Mouse (Mus musculus): Measurements from ENCODE around the gene Rexo2. TPM values are rescaled to one million over a fixed set of nuclear protein-coding genes. Genes with fewer than 3 reads are reported as not detected.
"Not testable (repeated sequence)": the region's sequence is repeated elsewhere in the genome, so short reads cannot be mapped to it uniquely, and the experiment has no call there.

The Rexo2 gene
- polyA plus RNA-seq, 1 experiment: 80.3 TPM

DNA sequence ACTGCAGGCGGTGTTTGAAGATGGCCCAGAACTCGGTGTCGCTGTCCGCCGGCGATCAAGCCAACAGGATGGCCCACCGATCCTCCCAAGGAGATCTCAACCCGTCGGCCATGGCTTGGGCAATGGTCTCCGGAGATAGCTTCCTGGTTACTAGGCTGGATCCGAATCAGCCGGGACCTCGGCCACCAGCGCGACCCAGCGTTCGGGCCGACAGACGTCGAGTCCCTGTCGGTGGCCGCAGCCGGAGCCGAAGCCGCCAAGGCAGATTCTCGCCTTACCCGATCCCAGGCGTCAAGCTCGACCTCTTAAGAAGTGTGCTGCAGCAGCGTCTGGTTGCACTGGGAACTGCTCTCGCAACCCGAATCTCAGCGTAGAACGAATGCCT lies 15.1 kb upstream of the Rexo2 start:
- DNase-seq (ENCODE audit: low read depth): no peak

DNA sequence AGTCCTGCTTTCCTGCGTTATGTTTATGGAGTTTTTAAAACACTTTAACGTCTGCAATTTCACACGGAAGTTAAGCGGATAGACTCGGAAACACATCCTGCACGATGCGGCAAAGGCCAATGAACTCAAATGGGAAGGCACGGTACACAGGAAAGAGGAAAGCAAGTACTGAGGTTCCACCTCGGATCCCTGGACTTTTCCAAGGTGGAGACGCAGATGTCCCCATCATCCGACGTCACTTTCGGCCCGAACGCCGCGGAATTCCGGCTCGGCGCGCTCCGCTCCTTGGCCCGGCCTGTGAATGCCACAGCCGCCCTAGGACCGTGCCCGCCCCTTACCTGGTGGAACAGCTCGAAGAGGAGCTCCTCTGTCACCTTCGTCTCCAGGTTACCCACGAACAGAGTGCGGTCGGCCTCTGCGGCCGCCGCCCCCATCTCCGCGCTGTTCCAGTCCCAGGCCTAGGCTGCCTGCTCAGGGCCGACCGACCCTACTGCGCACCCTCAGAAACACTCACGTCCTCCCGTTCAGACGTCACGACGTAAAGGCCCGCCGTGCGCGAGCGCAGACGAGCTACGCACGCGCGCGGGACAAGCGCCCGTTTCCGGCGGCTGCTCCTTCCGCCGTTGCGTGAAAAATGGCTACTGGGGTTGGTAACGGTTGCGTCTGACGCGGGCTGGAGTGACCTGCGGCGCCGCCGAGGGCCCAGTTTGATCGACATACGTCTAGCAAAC lies 14.6 kb upstream of the Rexo2 start, which contains the start of the genes Rbm7 and Gm5617:
TSS of gene Rbm7 (minus strand) at position 483 of the 731 bp plus-strand sequence.
TSS of gene Gm5617 (plus strand) at position 626 of the 731 bp plus-strand sequence.
- DNase-seq (ENCODE audit: low read depth): peak; percentile 99
- TF ChIP-seq CTCF (IDR thresholded peaks at IDR 0.05; ENCODE audit: borderline replicate concordance, extremely low read depth, insufficient read depth, insufficient read length) (no peak), POLR2A (IDR thresholded peaks at IDR 0.05; ENCODE audit: borderline replicate concordance, extremely low read depth, insufficient read depth, insufficient read length, poor library complexity, severe bottlenecking) (peak; percentile 69; the same call in 1 of the 2 replicates)

More for the DNA sequence above, 15.1 kb upstream of the Rexo2 start:
- no peak for TF ChIP-seq CTCF (IDR thresholded peaks at IDR 0.05; ENCODE audit: borderline replicate concordance, extremely low read depth, insufficient read depth, insufficient read length)

DNA sequence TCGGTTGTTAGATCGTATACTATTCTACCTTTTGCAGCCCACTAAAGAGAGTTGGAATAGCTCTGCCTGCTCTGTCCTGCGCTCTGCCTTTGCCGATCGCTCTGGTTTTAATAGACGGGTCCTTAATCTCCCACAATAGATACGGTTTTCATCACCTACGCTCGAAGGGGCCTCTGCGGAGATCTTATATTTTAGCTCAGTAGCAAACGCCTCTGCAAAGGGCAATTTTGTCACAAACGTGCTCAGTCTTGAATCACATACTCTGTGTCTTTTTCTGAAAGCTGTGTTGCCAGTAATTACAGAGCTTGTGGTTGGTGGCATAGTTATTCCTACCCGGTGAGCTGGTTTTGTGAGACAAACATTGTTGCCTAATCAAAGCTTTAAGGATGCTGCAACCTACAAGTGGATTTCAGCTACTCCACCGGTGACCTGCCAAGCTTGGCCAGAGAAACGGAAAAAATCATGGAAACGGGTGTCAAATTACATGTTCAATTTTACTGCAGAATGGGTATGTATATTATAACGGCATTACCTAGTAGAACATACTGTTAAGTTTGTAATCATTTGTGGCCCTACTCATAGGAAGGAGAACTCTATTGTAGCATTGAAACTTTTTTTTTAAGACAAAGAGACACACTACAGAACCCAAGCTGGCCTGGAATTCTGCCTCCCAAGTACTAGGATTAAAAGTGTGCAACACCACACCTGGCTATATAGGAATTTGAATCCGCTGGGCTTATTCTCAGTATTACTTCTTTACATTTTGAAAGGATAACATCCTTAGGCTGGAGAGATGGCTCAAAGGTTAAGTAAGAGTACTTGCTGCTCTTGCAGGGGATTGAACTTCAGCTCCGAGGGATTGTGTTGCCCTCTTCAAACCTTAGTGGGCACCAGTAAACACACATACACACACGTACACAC lies 1.1 kb upstream of the Rexo2 start:
- no peak for DNase-seq (ENCODE audit: low read depth)
- TF ChIP-seq CTCF (IDR thresholded peaks at IDR 0.05; ENCODE audit: borderline replicate concordance, extremely low read depth, insufficient read depth, insufficient read length) (no peak), POLR2A (IDR thresholded peaks at IDR 0.05; ENCODE audit: borderline replicate concordance, extremely low read depth, insufficient read depth, insufficient read length, poor library complexity, severe bottlenecking) (no peak)

DNA sequence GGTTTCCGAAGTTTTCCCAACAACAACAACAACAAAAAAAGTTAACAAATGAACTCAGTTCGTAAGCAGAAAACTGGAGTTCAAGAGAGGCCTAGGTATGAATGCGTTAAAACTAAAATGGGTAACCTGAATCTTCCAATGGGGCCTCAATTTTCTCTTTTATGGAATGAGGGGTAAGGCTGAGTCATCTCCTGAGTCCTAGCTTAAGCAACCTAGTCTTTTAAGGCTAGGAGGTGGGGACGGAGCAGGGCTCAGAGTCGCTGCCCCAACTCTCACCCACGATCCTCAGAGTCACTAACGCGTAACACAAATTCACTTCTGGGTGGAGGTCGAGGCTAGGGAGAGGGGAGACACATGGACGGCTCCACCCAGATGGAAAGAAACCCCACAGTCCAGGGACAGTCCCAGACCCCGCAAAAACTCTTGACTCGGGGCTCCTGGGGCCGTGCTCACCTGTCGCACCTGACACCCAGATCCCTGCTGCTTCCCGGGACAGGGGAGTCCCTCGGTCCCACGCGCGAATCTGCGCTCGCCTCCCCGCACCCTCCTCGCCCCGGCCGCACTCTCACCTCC lies 499 bp downstream of the Rexo2 start:
- TF ChIP-seq CTCF (IDR thresholded peaks at IDR 0.05; ENCODE audit: borderline replicate concordance, extremely low read depth, insufficient read depth, insufficient read length): no peak
- TF ChIP-seq POLR2A (IDR thresholded peaks at IDR 0.05; ENCODE audit: borderline replicate concordance, extremely low read depth, insufficient read depth, insufficient read length, poor library complexity, severe bottlenecking): no peak
- no peak for DNase-seq (ENCODE audit: low read depth)

DNA sequence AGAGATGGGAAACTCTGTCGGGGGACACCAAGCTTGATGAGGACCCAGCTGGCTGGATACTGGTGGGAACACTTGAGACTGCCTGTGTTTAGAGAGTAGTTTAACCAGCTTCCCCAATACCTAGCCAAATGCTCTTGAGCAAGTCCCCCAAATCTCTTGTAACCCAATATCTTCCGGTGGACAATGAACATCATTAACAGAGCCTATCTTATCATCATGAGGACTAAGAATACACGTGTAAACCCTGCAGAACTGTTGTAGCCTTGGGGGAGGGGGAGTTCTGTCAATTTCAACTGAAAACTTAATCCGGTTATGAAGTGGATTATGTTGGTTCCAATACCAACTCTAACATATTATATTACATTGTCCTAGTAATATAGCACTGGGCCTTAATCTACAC lies 1.6 kb downstream of the Rexo2 start:
- TF ChIP-seq POLR2A (IDR thresholded peaks at IDR 0.05; ENCODE audit: borderline replicate concordance, extremely low read depth, insufficient read depth, insufficient read length, poor library complexity, severe bottlenecking) (no peak), CTCF (IDR thresholded peaks at IDR 0.05; ENCODE audit: borderline replicate concordance, extremely low read depth, insufficient read depth, insufficient read length) (no peak)
- DNase-seq (ENCODE audit: low read depth): no peak

DNA sequence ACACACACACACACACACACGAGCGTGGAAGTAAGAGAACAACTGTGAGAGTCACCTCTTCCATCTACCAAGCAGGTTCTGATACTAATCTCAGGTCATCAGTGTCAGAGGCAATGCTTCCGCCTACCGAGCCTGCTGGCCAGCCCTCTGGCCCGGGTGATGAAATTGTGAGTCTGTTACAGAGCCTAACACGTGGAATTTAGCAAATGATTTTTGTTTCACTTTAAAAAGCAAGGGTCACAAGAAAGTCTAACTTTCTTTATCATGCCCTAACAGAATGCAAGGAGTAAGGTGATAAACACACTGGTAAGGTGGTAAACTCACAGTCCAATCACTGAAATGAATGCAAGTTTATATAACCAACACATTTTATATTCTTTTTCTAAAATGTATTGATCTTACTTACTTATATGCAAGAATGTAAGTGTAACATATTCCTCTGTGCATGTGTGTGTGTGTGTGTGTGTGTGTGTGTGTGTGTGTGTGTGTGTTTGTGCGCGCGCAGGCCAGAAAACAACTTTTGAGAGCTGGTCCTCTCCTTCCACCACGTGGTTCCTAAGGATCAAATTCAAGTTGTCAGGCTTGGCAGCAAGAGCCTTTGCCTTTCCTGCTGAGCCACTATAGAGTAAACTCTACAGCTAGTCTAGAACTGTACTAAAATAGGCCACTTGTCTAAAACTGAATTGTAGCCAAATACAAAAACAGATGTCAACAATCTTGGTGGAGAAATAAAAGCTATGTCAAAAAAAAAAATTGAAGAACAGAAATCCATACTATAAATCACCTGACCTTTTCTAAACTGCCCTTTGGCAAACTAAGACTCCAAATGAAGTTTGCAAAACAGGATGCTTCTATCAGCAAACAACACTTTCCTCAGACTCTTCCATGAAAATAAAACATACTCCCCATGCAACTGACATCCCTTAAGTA lies 3.9 kb downstream of the Rexo2 start:
- DNase-seq (ENCODE audit: low read depth): no peak
- TF ChIP-seq POLR2A (IDR thresholded peaks at IDR 0.05; ENCODE audit: borderline replicate concordance, extremely low read depth, insufficient read depth, insufficient read length, poor library complexity, severe bottlenecking) (no peak), CTCF (IDR thresholded peaks at IDR 0.05; ENCODE audit: borderline replicate concordance, extremely low read depth, insufficient read depth, insufficient read length) (no peak)

DNA sequence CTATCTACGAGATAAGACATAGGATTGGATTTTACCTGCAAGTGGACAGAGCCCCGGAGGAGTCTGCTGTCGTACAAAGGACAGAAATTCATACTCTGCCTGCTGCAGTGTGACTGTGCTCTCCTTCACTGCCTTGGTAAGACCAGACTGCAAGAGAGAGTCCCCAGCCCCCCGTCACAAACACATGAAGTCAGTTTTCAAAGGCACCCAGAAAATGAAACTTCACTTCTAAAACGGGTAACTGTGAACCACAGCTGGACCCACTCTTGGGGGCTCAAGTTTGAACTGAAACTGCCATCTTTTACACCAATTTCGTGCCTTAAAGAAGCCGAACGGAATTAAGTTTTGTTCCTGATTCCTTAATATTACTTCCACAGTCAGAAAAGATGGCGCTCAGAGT lies 6.1 kb downstream of the Rexo2 start:
- DNase-seq (ENCODE audit: low read depth): no peak
- TF ChIP-seq POLR2A (IDR thresholded peaks at IDR 0.05; ENCODE audit: borderline replicate concordance, extremely low read depth, insufficient read depth, insufficient read length, poor library complexity, severe bottlenecking) (no peak), CTCF (IDR thresholded peaks at IDR 0.05; ENCODE audit: borderline replicate concordance, extremely low read depth, insufficient read depth, insufficient read length) (no peak)

DNA sequence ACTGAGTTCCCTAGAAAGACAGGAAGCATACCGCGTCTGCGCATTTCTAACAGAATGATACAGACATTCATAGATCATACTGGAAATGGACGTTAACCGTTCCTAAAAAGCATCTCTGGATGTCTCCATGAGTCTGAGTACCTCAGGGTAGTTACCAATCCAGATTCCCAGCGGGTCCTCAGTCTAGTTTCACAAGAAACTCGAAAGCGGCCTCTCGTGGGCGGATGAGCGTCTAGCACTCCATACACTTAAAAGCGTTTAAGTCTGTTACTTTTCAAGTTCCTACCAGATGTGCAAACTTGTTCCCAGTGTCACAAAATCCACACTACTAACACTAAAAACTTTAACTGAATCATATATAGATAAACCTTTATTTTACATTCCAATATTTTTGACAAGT lies 7.3 kb downstream of the Rexo2 start:
- TF ChIP-seq POLR2A (IDR thresholded peaks at IDR 0.05; ENCODE audit: borderline replicate concordance, extremely low read depth, insufficient read depth, insufficient read length, poor library complexity, severe bottlenecking) (no peak), CTCF (IDR thresholded peaks at IDR 0.05; ENCODE audit: borderline replicate concordance, extremely low read depth, insufficient read depth, insufficient read length) (no peak)
- no peak for DNase-seq (ENCODE audit: low read depth)

DNA sequence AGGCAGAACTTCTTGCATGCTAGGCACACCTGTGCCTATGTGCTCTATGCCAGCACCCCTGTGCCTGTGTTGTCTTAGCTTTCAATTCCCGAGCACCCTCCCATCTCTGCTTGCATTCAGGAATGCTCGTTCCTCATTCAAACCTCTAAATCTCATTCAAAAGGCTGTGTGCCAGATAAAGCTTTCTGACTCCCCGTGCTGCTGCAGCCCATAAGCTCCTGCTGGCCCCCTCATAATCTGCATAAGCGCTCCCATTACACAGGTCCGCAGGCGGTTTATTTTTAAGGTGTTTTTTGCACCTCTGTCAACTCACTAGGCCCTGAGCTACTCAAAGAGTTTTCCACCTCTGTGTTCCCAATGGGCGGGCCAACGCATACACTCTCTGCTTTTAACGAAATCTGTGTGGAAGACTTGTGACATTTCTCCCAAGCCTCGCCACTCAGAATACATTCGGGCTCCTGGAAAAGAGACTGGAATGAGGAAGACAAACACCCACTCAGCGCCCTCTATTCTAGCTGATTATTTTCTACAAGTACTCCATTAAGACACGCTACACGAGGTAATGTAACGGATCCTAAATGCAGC lies 7.9 kb downstream of the Rexo2 start:
- no peak for DNase-seq (ENCODE audit: low read depth)
- TF ChIP-seq CTCF (IDR thresholded peaks at IDR 0.05; ENCODE audit: borderline replicate concordance, extremely low read depth, insufficient read depth, insufficient read length) (no peak), POLR2A (IDR thresholded peaks at IDR 0.05; ENCODE audit: borderline replicate concordance, extremely low read depth, insufficient read depth, insufficient read length, poor library complexity, severe bottlenecking) (no peak)

DNA sequence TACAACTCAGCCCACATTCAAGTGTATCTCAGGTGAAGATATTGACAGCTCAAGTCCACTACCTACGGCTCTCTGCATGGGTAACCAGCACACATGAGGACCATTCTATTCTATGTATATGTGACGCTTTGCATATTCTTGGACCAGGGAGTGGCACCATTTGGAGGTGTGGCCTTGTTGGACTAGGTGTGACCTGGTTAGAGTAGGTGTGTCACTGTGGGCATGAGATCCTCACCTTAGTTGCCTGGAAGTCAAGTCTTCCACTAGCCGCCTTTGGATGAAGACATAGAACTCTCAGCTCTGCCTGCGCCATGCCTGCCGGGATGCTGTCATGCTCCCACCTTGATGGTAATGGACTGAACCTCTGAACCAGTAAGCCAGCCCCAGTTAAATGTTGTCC lies 13.0 kb downstream of the Rexo2 start:
- DNase-seq (ENCODE audit: low read depth): not testable (repeated sequence)

All from brain, embryonic 14.5 days (tissue).